25 mouse cellular contexts compared by ENCODE assay signal in genomic region chr16:10682521-10682920, GRCm38 (mm10).
"Had no signal": no experiment of that assay in that cellular context is flagged by ENCODE, and none has a peak within 500 bp of the region (broad histone marks: within the 10 kb centered on the region; RNA-seq: fewer than 3 reads in every experiment).

No protein-coding gene starts in this region.

- H3K36me3 ChIP-seq: heart, embryonic 10.5 days; heart, embryonic 12.5 days; hindbrain, embryonic 10.5 days; hindbrain, embryonic 12.5 days; intestine, embryonic 15.5 days; limb, embryonic 13.5 days; limb, embryonic 15.5 days had no signal

- H3K4me3 ChIP-seq: heart, embryonic 10.5 days; heart, embryonic 12.5 days; hindbrain, embryonic 10.5 days; hindbrain, embryonic 12.5 days; intestine, embryonic 15.5 days; layer of hippocampus, adult 2 months; limb, embryonic 13.5 days; limb, embryonic 15.5 days had no signal

- DNase-seq: forebrain, postnatal 0 days; gastrocnemius, postnatal 10 days; gastrocnemius, postnatal 25 days; heart, adult 18-20 months; heart, postnatal 14 days; heart, postnatal 4 days; kidney, adult 18-20 months; kidney, adult 8-10 months; kidney, postnatal 10 days; kidney, postnatal 25 days; kidney, postnatal 4 days; layer of hippocampus, adult 9-11 months; layer of hippocampus, postnatal 36 days; left cerebral cortex, postnatal 4 days had no signal

- H3K9me3 ChIP-seq: heart, embryonic 10.5 days; heart, embryonic 12.5 days; hindbrain, embryonic 10.5 days; hindbrain, embryonic 12.5 days; intestine, embryonic 15.5 days; limb, embryonic 13.5 days; limb, embryonic 15.5 days had no signal

- H3K4me1 ChIP-seq: hindbrain, embryonic 10.5 days; hindbrain, embryonic 12.5 days; intestine, embryonic 15.5 days; limb, embryonic 13.5 days; limb, embryonic 15.5 days had no signal

- ATAC-seq: hindbrain, embryonic 16.5 days; intestine, embryonic 15.5 days; intestine, postnatal 0 days had no signal

- H3K9ac ChIP-seq: forebrain, postnatal 0 days; heart, embryonic 12.5 days; hindbrain, embryonic 12.5 days; hindbrain, embryonic 14.5 days; intestine, embryonic 15.5 days; limb, embryonic 13.5 days; limb, embryonic 15.5 days had no signal

- H3K27ac ChIP-seq: heart, embryonic 10.5 days; hindbrain, embryonic 10.5 days; hindbrain, embryonic 12.5 days; hindbrain, embryonic 14.5 days; intestine, embryonic 15.5 days; layer of hippocampus, adult 2 months; limb, embryonic 13.5 days; limb, embryonic 15.5 days had no signal

- H3K27me3 ChIP-seq: heart, embryonic 12.5 days; hindbrain, embryonic 12.5 days; intestine, embryonic 15.5 days; limb, embryonic 13.5 days; limb, embryonic 15.5 days had no signal

- H3K4me2 ChIP-seq: heart, embryonic 12.5 days; hindbrain, embryonic 12.5 days; hindbrain, embryonic 14.5 days; intestine, embryonic 15.5 days; limb, embryonic 13.5 days; limb, embryonic 15.5 days had no signal
